Mouse (Mus musculus) embryonic fibroblast, embryonic 13.5 days (primary cell): ENCODE measurements around the gene Polr2f.

Source experiments
- CTCF ChIP-seq: IDR thresholded peaks from 2 replicates; pipeline ENCODE4 v1.5.1; 2011; ENCODE audit warnings: mild to moderate bottlenecking, control low read depth, low read length, moderate library complexity, borderline replicate concordance; ENCODE audit not compliant: insufficient read depth
- POLR2A ChIP-seq: IDR thresholded peaks from 2 replicates; pipeline ENCODE4 v1.6.1; 2011; ENCODE audit warnings: low read depth, mild to moderate bottlenecking, control low read depth, low read length, moderate library complexity

DNA sequence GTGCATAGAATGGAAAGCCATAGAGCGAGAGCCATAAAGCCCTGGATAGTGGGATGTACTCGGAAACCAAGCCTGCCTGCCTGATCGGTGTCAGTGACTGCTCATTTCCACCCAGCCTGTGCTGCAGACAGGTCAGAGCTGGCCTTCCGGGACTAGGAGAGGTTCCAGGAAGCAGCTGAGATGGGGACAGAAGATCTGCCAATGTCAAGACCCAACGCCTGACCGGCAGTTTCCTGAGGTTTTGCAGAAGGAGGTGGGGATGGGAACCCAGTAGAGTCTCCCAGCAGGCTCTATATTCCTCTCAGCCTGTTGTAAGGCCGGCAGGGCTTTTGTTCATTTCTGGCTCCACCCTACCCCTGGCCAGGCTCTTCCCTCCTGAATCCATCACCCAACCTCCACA is 41.9 kb upstream of the Polr2f start:
- TF ChIP-seq POLR2A (no peak), CTCF (no peak)
